Mouse (Mus musculus) CH12.LX (cell line): Measurements from ENCODE around the gene Myo1d.

Experiments used
- CHD1 ChIP-seq: IDR thresholded peaks from 2 replicates; pipeline ENCODE4 v1.6.1; 2012; ENCODE audit warnings: low read depth, low read length, improper control_type of control experiment, inconsistent platforms
- CTCF ChIP-seq, 2 experiments: IDR thresholded peaks in 1 of 2; conservative IDR thresholded peaks in 1 of 2; 2 replicates each; pipeline ENCODE4 v1.5.1; 2011 to 2012; ENCODE audit warnings: low read depth in 2 of 2, low read length in 2 of 2, improper control_type of control experiment in 1 of 2, inconsistent platforms in 1 of 2, mild to moderate bottlenecking in 1 of 2, moderate library complexity in 1 of 2
- KAT2A ChIP-seq: IDR thresholded peaks from 2 replicates; pipeline ENCODE4 v1.6.1; 2012; ENCODE audit warnings: low read length, improper control_type of control experiment, inconsistent platforms; ENCODE audit not compliant: insufficient replicate concordance
- MAX ChIP-seq: IDR thresholded peaks from 2 replicates; pipeline ENCODE4 v1.6.1; 2011; ENCODE audit warnings: low read length, improper control_type of control experiment
- MEF2A ChIP-seq: IDR thresholded peaks from 2 replicates; pipeline ENCODE4 v1.6.1; 2014; ENCODE audit warnings: low read depth, mild to moderate bottlenecking, inconsistent platforms, low read length, improper control_type of control experiment, borderline replicate concordance
- NELFE ChIP-seq: IDR thresholded peaks from 2 replicates; pipeline ENCODE4 v1.6.1; 2011; ENCODE audit warnings: low read depth, low read length, improper control_type of control experiment
- POLR2A ChIP-seq: IDR thresholded peaks from 2 replicates; pipeline ENCODE4 v1.6.1; 2011; ENCODE audit warnings: low read depth, mild to moderate bottlenecking, improper control_type of control experiment, low read length
- RAD21 ChIP-seq: IDR thresholded peaks from 2 replicates; pipeline ENCODE4 v1.6.1; 2011; ENCODE audit warnings: low read depth, mild to moderate bottlenecking, low read length, improper control_type of control experiment, moderate library complexity
- TBP ChIP-seq: conservative IDR thresholded peaks from 2 replicates; pipeline ENCODE4 v1.6.1; 2011; ENCODE audit warnings: low read depth, low read length, improper control_type of control experiment
- TCF12 ChIP-seq: IDR thresholded peaks from 2 replicates; pipeline ENCODE4 v1.6.1; 2014; ENCODE audit warnings: low read depth, mild to moderate bottlenecking, inconsistent platforms, low read length, improper control_type of control experiment
- UBTF ChIP-seq: IDR thresholded peaks from 2 replicates; pipeline ENCODE4 v1.6.1; 2012; ENCODE audit warnings: low read depth, mild to moderate bottlenecking, inconsistent platforms, low read length, improper control_type of control experiment, moderate library complexity
- USF1 ChIP-seq: IDR thresholded peaks from 2 replicates; pipeline ENCODE4 v1.6.1; 2014; ENCODE audit warnings: low read depth, mild to moderate bottlenecking, inconsistent platforms, low read length, improper control_type of control experiment
- ZKSCAN1 ChIP-seq: IDR thresholded peaks from 2 replicates; pipeline ENCODE4 v1.6.1; 2012; ENCODE audit warnings: low read depth, inconsistent platforms, low read length, improper control_type of control experiment, borderline replicate concordance

DNA sequence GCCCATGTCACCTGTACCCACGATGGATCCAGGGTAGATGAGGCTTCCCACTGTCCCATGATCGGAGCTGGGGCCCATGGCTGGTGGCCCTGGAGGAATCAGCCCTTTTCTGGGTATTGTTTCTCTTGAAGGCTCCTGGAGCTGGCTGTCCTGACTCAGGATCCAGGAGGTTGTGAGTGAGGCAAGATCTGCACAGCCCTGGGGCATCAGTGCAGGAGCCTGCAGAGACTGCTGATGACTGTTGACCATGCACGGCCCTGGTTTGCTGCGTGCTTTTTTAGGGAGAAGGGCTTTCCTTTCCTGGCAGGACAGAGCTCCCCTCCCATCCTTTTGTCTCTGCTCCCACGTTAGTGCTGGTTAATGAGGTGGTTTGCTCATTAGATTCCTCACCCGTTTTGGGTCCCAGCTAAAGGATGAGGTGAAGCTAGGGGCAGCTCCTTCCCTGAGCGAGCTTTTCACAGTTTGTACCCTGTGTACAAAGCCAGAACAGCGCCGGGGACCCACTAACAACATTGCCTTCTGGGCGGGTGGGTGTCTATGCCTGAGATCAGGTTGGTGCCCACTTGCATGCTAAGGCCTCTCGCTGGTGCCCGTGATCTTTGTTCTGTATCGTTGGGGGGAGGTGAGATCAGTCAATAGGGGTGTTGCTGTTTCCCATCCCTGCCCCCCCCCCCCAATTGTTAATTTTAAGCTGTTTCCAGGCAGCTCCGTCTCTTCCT, 301.0 kb downstream of the Myo1d start:
- no peak for TF ChIP-seq KAT2A
- TF ChIP-seq RAD21 = no peak
- TF ChIP-seq POLR2A = no peak
- TF ChIP-seq CTCF (conservative IDR thresholded peaks at IDR 0.05 in 1 of 2, IDR thresholded peaks at IDR 0.05 in 1 of 2; ENCODE audit: low read depth in 2 of 2, low read length in 2 of 2) = no peak
- TF ChIP-seq MEF2A = no peak
- TF ChIP-seq CHD1 = no peak
- no peak for TF ChIP-seq NELFE
- TF ChIP-seq ZKSCAN1 = no peak
- TF ChIP-seq MAX = no peak
- no peak for TF ChIP-seq USF1
- TF ChIP-seq UBTF = no peak
- no peak for TF ChIP-seq TCF12
- TF ChIP-seq TBP = no peak
